Mouse (Mus musculus) kidney, adult 2 months (tissue): ENCODE measurements around the gene Ptgis. TPM values are rescaled to one million over a fixed set of nuclear protein-coding genes. Genes with fewer than 3 reads are reported as not detected.

Experiments used
- DNase-seq: peaks from one replicate; pipeline ENCODE4 v3.0.0; 2021
- H3K27ac ChIP-seq: fragments of 200-500 bp; 2 replicates; pipeline ENCODE4 v1.5.1; 2012; ENCODE audit warnings: low read depth, low read length, control low read depth, inconsistent platforms; ENCODE audit not compliant: insufficient read depth
- H3K27me3 ChIP-seq: fragments of 200-500 bp; replicated peaks from 2 replicates; pipeline ENCODE4 v1.6.1; 2012; ENCODE audit warnings: mild to moderate bottlenecking, moderate library complexity, low read length, inconsistent platforms; ENCODE audit not compliant: control insufficient read depth, insufficient read depth
- H3K36me3 ChIP-seq: fragments of 200-500 bp; 2 replicates; pipeline ENCODE4 v1.6.1; 2012; ENCODE audit warnings: mild to moderate bottlenecking, moderate library complexity, low read length, inconsistent platforms; ENCODE audit not compliant: control insufficient read depth, insufficient read depth
- H3K4me1 ChIP-seq: fragments of 200-500 bp; 2 replicates; pipeline ENCODE4 v1.6.1; 2011; ENCODE audit warnings: low read length; ENCODE audit not compliant: control insufficient read depth, insufficient read depth
- H3K4me3 ChIP-seq: fragments of 200-500 bp; 2 replicates; pipeline ENCODE4 v1.5.1; 2011; ENCODE audit warnings: mild to moderate bottlenecking, low read depth, low read length, control low read depth; ENCODE audit not compliant: insufficient read depth
- CTCF ChIP-seq: fragments of 200-500 bp; conservative IDR thresholded peaks from 2 replicates; pipeline ENCODE4 v1.5.1; 2011; ENCODE audit warnings: low read depth, mild to moderate bottlenecking, control low read depth, low read length, moderate library complexity, mixed read lengths; ENCODE audit not compliant: insufficient read depth, insufficient read length
- POLR2A ChIP-seq: fragments of 200-500 bp; IDR thresholded peaks from one replicate; pipeline ENCODE4 v1.6.1; 2011; ENCODE audit warnings: low read depth, low read length, control low read depth
- WGBS: fragments of 180-500 bp; shearing (Covaris S2); methylation state at CpG from one replicate; pipeline ENCODE4 v1.1.7; 2018; 5-methylcytosine and 5-hydroxymethylcytosine counted together
- polyA plus RNA-seq: library from polyadenylated mRNA; depleted of rRNA; stranded (reverse); fragments of >200 nt; gene quantifications from 2 replicates; pipeline ENCODE4 v1.2.3, GENCODE M21; 2012

Ptgis gene
- polyA plus RNA-seq, 1 experiment: 8.3 TPM

- TF ChIP-seq CTCF: no peak
- TF ChIP-seq POLR2A: no peak
- 49% methylated on average over 14 of the region's 14 CpGs for WGBS
- DNase-seq: peak; percentile 88
- peak overlapping the region; percentile 33; the same call in 1 of the 2 replicates for H3K27ac ChIP-seq
- H3K36me3 ChIP-seq: no peaks in the 10 kb centered on the region
- H3K4me1 ChIP-seq: peaks cover 4% of the 10 kb centered on the region; the same call in 1 of the 2 replicates
- no peaks in the 10 kb centered on the region for H3K27me3 ChIP-seq
- H3K4me3 ChIP-seq: no peak overlapping the region
Observed at GRCm38 (mm10) chr2:167232132-167233008, 8.0 kb downstream of the Ptgis start.

- 32% methylated on average over 15 of the region's 15 CpGs for WGBS
- H3K27me3 ChIP-seq: no peaks in the 10 kb centered on the region
- H3K4me1 ChIP-seq: peaks cover 4% of the 10 kb centered on the region; the same call in 1 of the 2 replicates
- no peaks in the 10 kb centered on the region for H3K36me3 ChIP-seq
- TF ChIP-seq CTCF: no peak
- TF ChIP-seq POLR2A: no peak
- H3K4me3 ChIP-seq: no peak overlapping the region
- DNase-seq: no peak
- H3K27ac ChIP-seq: no peak overlapping the region
Observed at GRCm38 (mm10) chr2:167230554-167230953, 9.8 kb downstream of the Ptgis start.

GRCm38 (mm10) chr2:167224937-167225336 lies 15.5 kb downstream of the Ptgis start:
- Histone ChIP-seq H3K4me3 (no peak overlapping the region), H3K36me3 (no peaks in the 10 kb centered on the region), H3K4me1 (no peaks in the 10 kb centered on the region), H3K27me3 (no peaks in the 10 kb centered on the region), H3K27ac (no peak overlapping the region)
- WGBS: 66% methylated on average over 7 of the region's 7 CpGs
- no peak for TF ChIP-seq POLR2A
- no peak for TF ChIP-seq CTCF
- DNase-seq: peak; percentile 9

- Histone ChIP-seq H3K27ac (no peak overlapping the region), H3K36me3 (no peaks in the 10 kb centered on the region), H3K27me3 (no peaks in the 10 kb centered on the region), H3K4me1 (no peaks in the 10 kb centered on the region), H3K4me3 (no peak overlapping the region)
- 87% methylated on average over 6 of the region's 6 CpGs for WGBS
- TF ChIP-seq CTCF (no peak), POLR2A (no peak)
- no peak for DNase-seq
Observed at GRCm38 (mm10) chr2:167224194-167224593, 16.2 kb downstream of the Ptgis start.

GRCm38 (mm10) chr2:167222152-167222551 lies 18.3 kb downstream of the Ptgis start:
- peak; percentile 86 for DNase-seq
- Histone ChIP-seq H3K36me3 (no peaks in the 10 kb centered on the region), H3K4me1 (no peaks in the 10 kb centered on the region), H3K4me3 (no peak overlapping the region), H3K27me3 (no peaks in the 10 kb centered on the region), H3K27ac (no peak overlapping the region)
- WGBS: 19% methylated on average over 7 of the region's 7 CpGs
- TF ChIP-seq POLR2A (no peak), CTCF (peak; percentile 92)

- 85% methylated on average over 13 of the region's 13 CpGs for WGBS
- H3K4me1 ChIP-seq: no peaks in the 10 kb centered on the region
- H3K36me3 ChIP-seq: no peaks in the 10 kb centered on the region
- no peak overlapping the region for H3K4me3 ChIP-seq
- no peak for TF ChIP-seq CTCF
- TF ChIP-seq POLR2A: no peak
- H3K27me3 ChIP-seq: no peaks in the 10 kb centered on the region
- no peak overlapping the region for H3K27ac ChIP-seq
- DNase-seq: no peak
Observed at GRCm38 (mm10) chr2:167221159-167221845, 19.1 kb downstream of the Ptgis start.

- no peaks in the 10 kb centered on the region for H3K36me3 ChIP-seq
- no peaks in the 10 kb centered on the region for H3K4me1 ChIP-seq
- no peak overlapping the region for H3K4me3 ChIP-seq
- no peak overlapping the region for H3K27ac ChIP-seq
- DNase-seq: no peak
- H3K27me3 ChIP-seq: no peaks in the 10 kb centered on the region
- TF ChIP-seq CTCF (no peak), POLR2A (no peak)
- 90% methylated on average over 5 of the region's 5 CpGs for WGBS
Observed at GRCm38 (mm10) chr2:167220736-167221135, 19.7 kb downstream of the Ptgis start.
